Mouse (Mus musculus): ENCODE data around the gene Uba1. TPM values are rescaled to one million over a fixed set of nuclear protein-coding genes. Genes with fewer than 3 reads are reported as not detected.

Uba1 gene
- polyA plus RNA-seq (2015; fragmentation: Nextera tagmentation; extraction: Ambion mirVana): 190 and 191 TPM in 2 replicates

DNA sequence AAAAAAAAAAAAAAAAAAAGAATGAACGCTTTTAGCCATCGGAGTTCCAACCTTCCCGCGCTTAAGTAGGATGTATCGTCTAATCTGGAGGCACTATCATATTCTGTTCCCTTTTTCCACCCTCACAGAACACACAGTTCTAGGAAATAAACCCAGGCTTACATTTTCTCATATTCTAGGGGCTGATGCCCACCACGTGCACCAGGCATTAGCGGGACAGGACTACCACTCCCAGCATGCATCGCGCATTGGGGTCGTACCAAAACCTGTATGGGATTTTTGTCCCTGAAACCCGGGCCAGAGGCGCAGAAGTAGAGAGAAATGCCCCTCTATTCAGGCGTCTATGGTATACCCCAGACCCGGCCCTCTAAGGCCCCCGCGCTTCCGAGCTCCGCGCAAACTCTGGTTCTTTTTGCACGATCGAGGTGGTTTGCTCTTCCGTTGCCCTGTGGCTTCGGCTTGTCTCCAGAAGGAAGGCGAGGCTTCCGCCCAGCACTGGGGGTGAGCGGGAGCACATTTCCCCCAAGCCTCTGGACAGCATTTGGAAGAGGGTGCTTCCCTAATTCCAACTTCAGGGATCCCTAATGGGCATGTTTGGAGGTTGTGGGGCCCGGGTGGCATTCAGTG is at the start of gene Uba1:
Gene Uba1, plus strand, starts transcription at position 301 of the 627 bp plus-strand sequence.
- Histone ChIP-seq H3K27me3 (no peaks in the 10 kb centered on the region), H3K4me3 (peak within 1 kb of the TSS; percentile 50), H3K9me3 (no peaks in the 10 kb centered on the region), H3K36me3 (no peaks in the 10 kb centered on the region), H3K4me2 (peak within 1 kb of the TSS; percentile 66), H3K9ac (peak within 1 kb of the TSS; percentile 31; the same call in 1 of the 2 replicates), H3K4me1 (no peaks in the 10 kb centered on the region), H3K27ac (peak within 1 kb of the TSS; percentile 80)
- 19% methylated on average over 27 of the region's 27 CpGs for WGBS
- ATAC-seq (ENCODE audit: insufficient number of reproducible peaks, low FRiP score, low TSS enrichment, low read depth): peak; percentile 89

DNA sequence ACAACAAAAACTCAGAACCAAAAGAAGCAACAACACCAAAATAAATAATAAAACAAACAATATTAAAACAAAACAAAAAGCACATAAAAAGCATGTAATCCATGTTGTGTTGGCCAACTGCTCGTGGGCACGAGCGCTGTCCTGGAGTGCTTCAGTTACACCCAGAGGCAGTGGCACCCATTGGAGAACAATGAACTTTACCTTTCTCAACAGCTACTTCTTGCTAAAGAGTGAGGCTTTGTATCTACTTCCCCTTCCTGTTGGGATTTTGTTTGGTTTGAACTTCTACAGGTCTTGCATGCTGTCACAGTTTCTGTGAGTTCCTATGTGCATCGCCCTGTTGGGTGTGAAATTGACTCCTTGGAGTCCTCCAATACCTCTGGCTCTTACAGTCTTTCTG is 49.6 kb upstream of the Uba1 start:
- Histone ChIP-seq H3K4me3 (no peak overlapping the region), H3K27me3 (no peaks in the 10 kb centered on the region), H3K27ac (no peak overlapping the region), H3K4me1 (no peaks in the 10 kb centered on the region), H3K9me3 (no peaks in the 10 kb centered on the region), H3K9ac (no peak overlapping the region), H3K4me2 (no peak overlapping the region), H3K36me3 (no peaks in the 10 kb centered on the region)
- 91% methylated on average over 4 of the region's 4 CpGs for whole genome bisulfite sequencing
- no peak for ATAC-seq (ENCODE audit: insufficient number of reproducible peaks, low FRiP score, low TSS enrichment, low read depth)

DNA sequence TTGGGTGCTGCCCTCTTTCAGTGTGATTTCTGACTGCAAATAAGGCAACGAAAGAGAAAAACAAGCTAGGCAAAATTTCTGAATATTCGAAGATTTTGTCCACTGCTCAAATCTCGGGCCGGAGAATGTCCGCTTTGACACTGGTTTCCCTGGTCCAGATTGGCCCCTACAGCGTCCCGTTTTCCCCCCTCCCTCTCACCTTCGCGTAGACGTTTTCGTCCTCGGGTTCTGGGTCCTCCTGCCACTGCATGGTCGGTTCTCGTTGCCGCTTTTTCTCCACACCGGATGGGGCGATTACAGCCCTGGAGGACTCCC is 41.3 kb upstream of the Uba1 start:
- Histone ChIP-seq H3K9me3 (no peaks in the 10 kb centered on the region), H3K36me3 (peaks cover 12% of the 10 kb centered on the region; the same call in 1 of the 2 replicates), H3K9ac (0 out of 2 replicates have a peak overlapping the region, but pooled peaks have one; percentile 33), H3K27me3 (no peaks in the 10 kb centered on the region), H3K4me3 (peak overlapping the region; percentile 58), H3K27ac (peak overlapping the region; percentile 92), H3K4me1 (peaks cover 4% of the 10 kb centered on the region; the same call in 1 of the 2 replicates), H3K4me2 (peak overlapping the region; percentile 40)
- no peak for ATAC-seq (ENCODE audit: insufficient number of reproducible peaks, low FRiP score, low TSS enrichment, low read depth)
- WGBS: 31% methylated on average over 17 of the region's 17 CpGs

DNA sequence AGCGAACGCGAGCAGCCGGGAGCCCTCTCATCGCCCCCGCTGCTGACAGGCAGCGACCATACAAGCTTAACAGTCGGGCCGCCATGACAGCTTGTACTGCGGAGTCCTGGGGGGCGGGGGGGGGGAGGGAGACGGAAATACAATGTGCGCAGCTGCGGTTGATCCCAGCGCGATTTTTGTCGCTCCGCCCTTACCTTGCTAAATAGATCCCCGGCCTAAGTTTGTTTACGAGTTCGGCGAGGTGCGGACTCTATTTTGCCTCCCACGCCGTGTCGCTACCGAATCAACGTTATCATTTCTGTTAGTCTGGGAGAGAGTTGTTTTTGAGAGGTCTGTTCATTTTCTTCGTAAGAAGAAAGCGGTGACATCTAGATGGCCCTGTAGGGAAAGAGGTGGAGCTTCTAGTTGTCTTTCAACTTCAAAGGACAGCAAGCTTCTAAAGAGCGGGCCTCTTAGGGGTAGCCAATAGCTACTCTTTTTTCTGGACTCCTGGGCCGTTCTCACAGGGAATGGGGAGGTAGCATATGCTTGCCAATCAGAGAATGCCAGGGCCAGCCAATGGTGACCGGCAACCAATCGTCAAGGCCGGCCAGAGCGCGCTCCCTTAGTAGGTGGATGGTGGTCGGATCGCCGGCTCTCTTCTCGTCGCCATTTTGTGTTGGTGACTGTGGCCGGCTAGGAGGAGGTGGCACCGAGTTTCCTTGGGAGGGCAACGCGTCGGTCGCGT is 40.8 kb upstream of the Uba1 start, which contains the start of the genes Rbm10 and Ndufb11:
Gene Rbm10, plus strand, starts transcription at position 328 of the 727 bp plus-strand sequence.
Gene Ndufb11, minus strand, starts transcription at position 444 of the 727 bp plus-strand sequence.
- Histone ChIP-seq H3K9me3 (no peaks in the 10 kb centered on the region), H3K27me3 (no peaks in the 10 kb centered on the region), H3K4me1 (peaks cover 4% of the 10 kb centered on the region; the same call in 1 of the 2 replicates), H3K36me3 (peaks cover 12% of the 10 kb centered on the region; the same call in 1 of the 2 replicates), H3K4me2 (peak within 1 kb of the TSS; percentile 43), H3K4me3 (peak within 1 kb of the TSS; percentile 58), H3K27ac (peak within 1 kb of the TSS; percentile 92), H3K9ac (peak within 1 kb of the TSS; percentile 61)
- peak; percentile 97 for ATAC-seq (ENCODE audit: insufficient number of reproducible peaks, low FRiP score, low TSS enrichment, low read depth)
- whole genome bisulfite sequencing: 18% methylated on average over 49 of the region's 49 CpGs

DNA sequence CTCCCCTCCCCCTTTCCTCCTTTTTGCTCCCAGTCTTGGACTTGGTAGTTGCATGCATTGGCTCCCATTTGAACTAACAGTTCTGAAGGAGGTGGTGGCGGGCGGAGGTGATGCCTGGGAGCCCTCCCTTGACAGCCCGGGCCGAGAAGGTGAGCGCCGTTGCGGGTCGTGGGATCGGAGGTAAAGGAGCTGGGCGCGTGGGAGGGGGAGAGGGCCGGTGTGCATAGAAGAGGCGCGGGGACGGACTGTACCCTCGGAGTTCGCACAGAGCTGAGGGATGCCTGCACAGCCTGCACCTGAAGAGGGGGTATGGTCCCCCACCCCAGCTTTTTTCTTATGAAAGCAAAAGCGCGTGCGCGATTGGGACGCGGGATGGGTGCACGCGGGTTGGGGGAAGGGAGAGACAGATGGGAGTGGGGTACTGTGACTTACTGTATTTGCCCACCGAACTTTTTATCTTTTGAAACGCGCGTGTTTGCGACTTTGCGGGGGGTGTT is 40.2 kb upstream of the Uba1 start:
- WGBS: 30% methylated on average over 31 of the region's 31 CpGs
- ATAC-seq (ENCODE audit: insufficient number of reproducible peaks, low FRiP score, low TSS enrichment, low read depth): peak; percentile 54; the same call in 1 of the 2 replicates

DNA sequence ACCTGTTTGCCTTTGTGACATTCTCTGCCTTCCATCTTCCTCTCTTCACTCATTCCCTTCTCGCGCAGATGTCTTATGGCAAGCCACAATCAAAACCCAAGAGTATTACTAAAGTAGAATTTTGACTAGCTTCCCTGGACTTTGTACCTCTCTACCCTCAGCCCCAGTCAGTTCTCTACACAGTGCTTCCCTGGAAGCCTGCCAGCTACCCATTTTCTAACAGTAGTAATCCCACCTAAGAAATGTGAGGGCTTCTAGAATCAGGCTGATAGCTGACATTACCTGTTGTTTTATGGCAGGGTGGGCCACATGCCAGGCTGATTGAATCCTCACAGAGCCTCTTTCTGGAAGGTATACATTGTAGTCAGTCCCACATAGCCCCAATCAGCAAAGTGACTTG is 20.0 kb upstream of the Uba1 start:
- Histone ChIP-seq H3K27ac (no peak overlapping the region), H3K4me2 (no peak overlapping the region), H3K36me3 (peaks cover 40% of the 10 kb centered on the region), H3K27me3 (no peaks in the 10 kb centered on the region), H3K9ac (no peak overlapping the region), H3K9me3 (no peaks in the 10 kb centered on the region), H3K4me3 (no peak overlapping the region), H3K4me1 (no peaks in the 10 kb centered on the region)
- WGBS: 98% methylated on average over 2 of the region's 2 CpGs
- ATAC-seq (ENCODE audit: insufficient number of reproducible peaks, low FRiP score, low TSS enrichment, low read depth): no peak

More for the DNA sequence above, 40.2 kb upstream of the Uba1 start:
- Histone ChIP-seq H3K4me3 (peak overlapping the region; percentile 58), H3K9ac (peak overlapping the region; percentile 61), H3K4me1 (peaks cover 4% of the 10 kb centered on the region; the same call in 1 of the 2 replicates), H3K27me3 (no peaks in the 10 kb centered on the region), H3K27ac (peak overlapping the region; percentile 92), H3K4me2 (peak overlapping the region; percentile 43), H3K36me3 (peaks cover 12% of the 10 kb centered on the region; the same call in 1 of the 2 replicates), H3K9me3 (no peaks in the 10 kb centered on the region)

DNA sequence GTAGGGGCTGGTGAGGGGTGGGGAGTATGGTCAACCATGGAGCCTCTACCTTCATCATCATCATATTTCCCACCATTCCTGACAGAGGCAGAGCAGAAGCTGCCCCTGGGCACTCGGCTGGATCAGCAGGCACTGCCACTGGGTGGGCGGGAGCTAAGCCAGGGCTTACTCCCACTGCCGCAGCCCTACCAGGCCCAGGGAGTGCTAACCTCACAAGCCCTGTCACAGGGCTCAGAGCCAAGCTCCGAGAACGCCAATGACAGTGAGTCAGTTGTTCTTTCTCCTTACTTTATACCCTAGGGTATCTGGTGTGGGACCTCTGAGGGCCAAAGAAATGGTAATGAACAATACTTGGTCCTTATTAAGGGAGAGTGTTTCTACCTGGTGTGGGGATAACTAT is 13.3 kb upstream of the Uba1 start:
- H3K9me3 ChIP-seq: no peaks in the 10 kb centered on the region
- no peak overlapping the region for H3K9ac ChIP-seq
- no peak overlapping the region for H3K4me2 ChIP-seq
- no peak overlapping the region for H3K4me3 ChIP-seq
- WGBS: 73% methylated on average over 5 of the region's 5 CpGs
- H3K27me3 ChIP-seq: no peaks in the 10 kb centered on the region
- H3K36me3 ChIP-seq: peaks cover 52% of the 10 kb centered on the region
- H3K4me1 ChIP-seq: no peaks in the 10 kb centered on the region
- no peak for ATAC-seq (ENCODE audit: insufficient number of reproducible peaks, low FRiP score, low TSS enrichment, low read depth)
- no peak overlapping the region for H3K27ac ChIP-seq

DNA sequence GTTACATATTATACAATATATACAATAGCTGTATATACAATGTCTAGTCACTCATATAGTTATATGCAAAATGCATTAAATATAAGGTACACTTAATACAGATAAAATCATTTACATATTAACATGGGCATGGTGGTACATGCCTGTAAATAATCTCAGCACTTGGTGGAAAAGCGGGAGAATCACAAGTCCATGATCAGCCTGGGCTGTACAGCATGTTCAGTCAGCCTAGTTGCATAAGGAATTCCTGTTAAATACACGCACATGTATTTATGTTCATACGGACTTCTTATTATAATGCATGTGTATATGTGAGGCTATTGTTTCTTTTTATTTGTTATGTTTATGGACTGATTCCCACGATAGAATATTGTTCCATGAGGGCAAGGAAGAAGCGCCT is 533 bp upstream of the Uba1 start:
- peak overlapping the region; percentile 50 for H3K4me3 ChIP-seq
- no peak overlapping the region for H3K27ac ChIP-seq
- no peaks in the 10 kb centered on the region for H3K36me3 ChIP-seq
- H3K4me1 ChIP-seq: no peaks in the 10 kb centered on the region
- no peaks in the 10 kb centered on the region for H3K9me3 ChIP-seq
- ATAC-seq (ENCODE audit: insufficient number of reproducible peaks, low FRiP score, low TSS enrichment, low read depth): no peak
- WGBS: 30% methylated on average over 5 of the region's 5 CpGs
- no peak overlapping the region for H3K9ac ChIP-seq
- H3K4me2 ChIP-seq: peak overlapping the region; percentile 66
- H3K27me3 ChIP-seq: no peaks in the 10 kb centered on the region

DNA sequence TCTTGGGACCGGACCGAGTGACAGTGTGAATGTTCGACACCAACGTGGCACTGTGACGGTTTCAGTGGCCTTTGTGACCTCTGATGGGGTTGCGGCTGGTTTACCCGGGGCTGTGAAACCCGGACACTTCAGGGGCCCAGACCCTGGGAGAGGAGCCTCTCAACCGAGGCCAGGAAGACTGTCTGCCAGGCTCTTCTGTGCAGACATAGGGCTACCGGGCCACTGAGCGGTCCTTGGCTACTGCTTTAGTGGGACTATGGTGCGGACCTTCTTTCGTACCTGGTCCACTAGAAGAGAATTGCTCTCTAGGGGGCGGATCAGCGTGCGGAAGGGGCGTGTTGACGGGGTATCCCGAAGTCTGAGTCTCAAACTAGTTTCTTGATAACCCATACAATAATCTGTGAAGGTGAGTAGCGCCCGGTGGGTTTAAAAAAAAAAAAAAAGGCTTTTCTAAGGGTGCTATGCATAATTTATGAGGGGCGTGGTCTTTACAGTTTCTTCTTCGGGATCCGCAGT is 823 bp downstream of the Uba1 start:
- peak overlapping the region; percentile 80; the same call in 1 of the 2 replicates for H3K27ac ChIP-seq
- WGBS: 20% methylated on average over 24 of the region's 24 CpGs
- no peak for ATAC-seq (ENCODE audit: insufficient number of reproducible peaks, low FRiP score, low TSS enrichment, low read depth)

DNA sequence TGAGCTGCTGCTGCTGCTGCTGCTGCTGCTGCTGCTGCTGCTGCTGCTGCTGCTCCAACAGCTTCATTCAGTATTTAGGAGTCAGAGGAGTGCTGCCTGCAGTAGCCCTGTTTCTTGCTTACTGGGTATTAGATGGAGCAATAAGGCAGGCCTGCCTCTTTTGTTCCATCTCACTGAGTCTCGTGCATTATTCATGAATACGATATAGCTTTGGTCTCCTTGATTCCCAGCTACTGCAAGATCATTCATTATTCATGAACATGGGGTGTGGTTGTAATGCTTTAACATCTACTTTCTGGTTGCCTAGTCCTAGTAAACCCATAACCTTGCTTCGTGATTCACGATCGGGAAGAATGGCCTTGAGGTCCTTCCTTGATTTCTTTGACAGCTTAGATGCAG is 4.2 kb downstream of the Uba1 start:
- H3K4me1 ChIP-seq: 0 out of 2 replicates have a peak, but pooled peaks cover 2% of the 10 kb centered on the region
- ATAC-seq (ENCODE audit: insufficient number of reproducible peaks, low FRiP score, low TSS enrichment, low read depth): no peak
- H3K27me3 ChIP-seq: no peaks in the 10 kb centered on the region
- H3K36me3 ChIP-seq: peaks cover 4% of the 10 kb centered on the region; the same call in 1 of the 2 replicates
- no peaks in the 10 kb centered on the region for H3K9me3 ChIP-seq
- 26% methylated on average over 5 of the region's 5 CpGs for WGBS
- no peak overlapping the region for H3K27ac ChIP-seq
- H3K4me2 ChIP-seq: no peak overlapping the region
- no peak overlapping the region for H3K9ac ChIP-seq
- no peak overlapping the region for H3K4me3 ChIP-seq

More for the DNA sequence above, 823 bp downstream of the Uba1 start:
- H3K4me1 ChIP-seq: no peaks in the 10 kb centered on the region
- no peaks in the 10 kb centered on the region for H3K36me3 ChIP-seq
- H3K27me3 ChIP-seq: no peaks in the 10 kb centered on the region
- peak overlapping the region; percentile 31; the same call in 1 of the 2 replicates for H3K9ac ChIP-seq
- peak overlapping the region; percentile 66 for H3K4me2 ChIP-seq
- H3K4me3 ChIP-seq: peak overlapping the region; percentile 50
- H3K9me3 ChIP-seq: no peaks in the 10 kb centered on the region

DNA sequence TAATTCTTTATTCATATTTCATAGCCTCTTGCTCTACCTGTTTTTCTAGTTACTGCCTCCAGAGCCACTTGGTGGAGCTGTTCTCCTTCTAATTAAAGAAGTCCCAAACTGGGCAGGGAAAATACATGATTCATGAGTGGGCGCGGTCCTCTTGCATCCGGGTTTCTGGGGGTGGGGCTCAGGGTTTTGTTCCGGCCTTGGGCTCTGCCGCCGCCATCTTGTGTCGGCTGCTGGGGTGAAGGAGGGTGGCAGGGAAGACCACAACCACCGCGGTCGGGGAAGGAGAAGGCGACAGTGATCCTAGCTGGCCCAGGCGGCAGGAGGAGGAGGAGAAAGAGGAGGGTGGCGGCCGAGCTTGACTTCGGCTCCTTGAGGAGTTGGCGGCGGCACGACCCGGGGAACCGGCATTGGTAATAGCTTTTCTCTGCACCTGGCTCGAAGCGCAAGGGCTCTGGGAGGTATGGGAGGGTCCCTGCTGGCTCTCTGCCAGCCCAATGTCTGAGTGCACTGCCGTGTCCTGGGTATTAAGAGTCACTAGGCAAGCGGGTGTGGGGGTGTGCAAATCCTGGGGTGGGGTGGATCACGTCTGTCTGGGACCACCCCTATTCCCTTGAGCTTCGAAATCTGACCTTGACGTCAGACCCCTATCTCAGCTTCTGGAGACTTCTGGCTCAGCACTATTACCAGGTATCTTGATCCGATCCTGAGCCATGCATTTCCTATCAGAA is 4.8 kb downstream of the Uba1 start:
- Histone ChIP-seq H3K27ac (peak overlapping the region; percentile 83), H3K36me3 (peaks cover 6% of the 10 kb centered on the region; the same call in 1 of the 2 replicates), H3K27me3 (no peaks in the 10 kb centered on the region), H3K9ac (peak overlapping the region; percentile 54), H3K4me2 (peak overlapping the region; percentile 35), H3K9me3 (no peaks in the 10 kb centered on the region), H3K4me3 (peak overlapping the region; percentile 60), H3K4me1 (0 out of 2 replicates have a peak, but pooled peaks cover 2% of the 10 kb centered on the region)
- WGBS: 23% methylated on average over 26 of the region's 28 CpGs
- ATAC-seq (ENCODE audit: insufficient number of reproducible peaks, low FRiP score, low TSS enrichment, low read depth): peak; percentile 78

All from limb, embryonic 15.5 days (tissue).